Mouse (Mus musculus) heart, embryonic 14.5 days (tissue): ENCODE results near the gene Inpp5d. TPM values are rescaled to one million over a fixed set of nuclear protein-coding genes. Genes with fewer than 3 reads are reported as not detected.

Experiments used
- ATAC-seq: fragments of 200-750 bp; cut with Nextera tagmentation; 2 replicates; pipeline ENCODE4 v1.8.0; 2017; ENCODE audit warnings: low read depth, moderate TSS enrichment; ENCODE audit not compliant: insufficient number of reproducible peaks, insufficient read depth, low FRiP score
- H3K27ac ChIP-seq, 2 experiments: fragments of 200-500 bp in 1 of 2; fragments of 300-500 bp in 1 of 2; sonication (generic) in 1 of 2; replicated peaks in 1 of 2; 2 replicates each; pipeline ENCODE4 v1.5.1; 2012 to 2014; ENCODE audit warnings: low read depth in 2 of 2, low read length in 2 of 2, control low read depth in 1 of 2, mild to moderate bottlenecking in 1 of 2, mixed read lengths in 1 of 2; ENCODE audit not compliant: control insufficient read depth in 1 of 2, insufficient read depth in 1 of 2
- H3K27me3 ChIP-seq: fragments of 300-500 bp; sonication (generic); 2 replicates; pipeline ENCODE4 v1.6.1; 2014; ENCODE audit warnings: mild to moderate bottlenecking, low read length, control low read depth; ENCODE audit not compliant: control insufficient read depth, insufficient read depth
- H3K36me3 ChIP-seq: fragments of 300-500 bp; sonication (generic); 2 replicates; pipeline ENCODE4 v1.6.1; 2014; ENCODE audit warnings: mild to moderate bottlenecking, control low read depth, low read length, mixed read lengths; ENCODE audit not compliant: control insufficient read depth, insufficient read depth
- H3K4me1 ChIP-seq, 2 experiments: fragments of 200-500 bp in 1 of 2; fragments of 300-500 bp in 1 of 2; sonication (generic) in 1 of 2; 2 replicates each; pipeline ENCODE4 v1.6.1; 2012 to 2014; ENCODE audit warnings: low read length in 2 of 2, control low read depth in 1 of 2, mixed read lengths in 1 of 2; ENCODE audit not compliant: control insufficient read depth in 2 of 2, insufficient read depth in 2 of 2
- H3K4me2 ChIP-seq: fragments of 300-500 bp; sonication (generic); 2 replicates; pipeline ENCODE4 v1.6.1; 2014; ENCODE audit warnings: mild to moderate bottlenecking, low read length
- H3K4me3 ChIP-seq, 2 experiments: fragments of 200-500 bp in 1 of 2; fragments of 300-500 bp in 1 of 2; sonication (generic) in 1 of 2; 2 replicates each; pipeline ENCODE4 v1.5.1; 2012 to 2014; ENCODE audit warnings: low read length in 2 of 2, mild to moderate bottlenecking in 2 of 2, control low read depth in 1 of 2, low read depth in 1 of 2, moderate library complexity in 1 of 2; ENCODE audit not compliant: control insufficient read depth in 1 of 2, insufficient read depth in 1 of 2
- H3K9ac ChIP-seq: fragments of 300-500 bp; sonication (generic); 2 replicates; pipeline ENCODE4 v1.6.1; 2014; ENCODE audit warnings: mild to moderate bottlenecking, low read length
- H3K9me3 ChIP-seq: fragments of 300-500 bp; sonication (generic); 2 replicates; pipeline ENCODE4 v1.6.1; 2016; ENCODE audit warnings: low read length, control low read depth; ENCODE audit not compliant: control insufficient read depth
- WGBS: fragments of 180-500 bp; shearing (Covaris S2); extraction: QIAGEN DNeasy Blood & Tissue Kit; methylation state at CpG from one replicate; pipeline ENCODE4 v1.1.7; 2014; 5-methylcytosine and 5-hydroxymethylcytosine counted together
- polyA plus RNA-seq: library from polyadenylated mRNA; unstranded; fragments of >200 nt; fragmentation: Nextera tagmentation; extraction: Ambion mirVana; gene quantifications from 2 replicates; pipeline ENCODE4 v1.2.1, GENCODE M21; 2014

Inpp5d gene
- polyA plus RNA-seq, 1 experiment from 2014 or later, result 7.9 TPM

- WGBS, result 10% methylated on average over 1 of the region's 1 CpGs
- no peak overlapping the region for H3K4me3 ChIP-seq
- H3K27ac ChIP-seq, result no peak overlapping the region
- H3K4me1 ChIP-seq, result peaks cover 7 to 9% of the 10 kb centered on the region in 2 experiments; a peak in 3 of 4 replicates
- ATAC-seq, result no peak
- no peaks in the 10 kb centered on the region for H3K9me3 ChIP-seq
- no peaks in the 10 kb centered on the region for H3K27me3 ChIP-seq
- H3K9ac ChIP-seq, result no peak overlapping the region
- no peak overlapping the region for H3K4me2 ChIP-seq
- H3K36me3 ChIP-seq, result no peaks in the 10 kb centered on the region
Observed at GRCm38 (mm10) chr1:87623977-87624666, 4.0 kb downstream of the Inpp5d start.

GRCm38 (mm10) chr1:87624826-87625225 lies 4.7 kb downstream of the Inpp5d start:
- H3K27me3 ChIP-seq, result no peaks in the 10 kb centered on the region
- no peak overlapping the region for H3K4me3 ChIP-seq
- H3K4me2 ChIP-seq, result no peak overlapping the region
- 93% methylated on average over 2 of the region's 2 CpGs for WGBS
- no peaks in the 10 kb centered on the region for H3K36me3 ChIP-seq
- ATAC-seq, result no peak
- H3K4me1 ChIP-seq, result peaks cover 7 to 8% of the 10 kb centered on the region in 2 experiments; a peak in 3 of 4 replicates
- H3K27ac ChIP-seq, result no peak overlapping the region
- H3K9me3 ChIP-seq, result no peaks in the 10 kb centered on the region
- no peak overlapping the region for H3K9ac ChIP-seq

GRCm38 (mm10) chr1:87625254-87626025 lies 5.3 kb downstream of the Inpp5d start:
- Histone ChIP-seq H3K9me3 (no peaks in the 10 kb centered on the region), H3K27me3 (no peaks in the 10 kb centered on the region), H3K9ac (no peak overlapping the region), H3K36me3 (no peaks in the 10 kb centered on the region), H3K4me1 (peaks cover 7% of the 10 kb centered on the region in 2 experiments; a peak in 3 of 4 replicates), H3K4me2 (no peak overlapping the region), H3K27ac (0 out of 4 replicates have a peak overlapping the region, but pooled peaks of 1 of the 2 experiments have one; percentile 24), H3K4me3 (no peak overlapping the region)
- ATAC-seq, result no peak
- 83% methylated on average over 6 of the region's 6 CpGs for WGBS

- no peaks in the 10 kb centered on the region for H3K27me3 ChIP-seq
- peaks cover 7% of the 10 kb centered on the region in 2 experiments; a peak in 3 of 4 replicates for H3K4me1 ChIP-seq
- H3K4me2 ChIP-seq, result no peak overlapping the region
- H3K4me3 ChIP-seq, result no peak overlapping the region
- no peaks in the 10 kb centered on the region for H3K9me3 ChIP-seq
- H3K27ac ChIP-seq, result peak overlapping the region; percentile 33; a peak in 2 of 4 replicates
- no peaks in the 10 kb centered on the region for H3K36me3 ChIP-seq
- 26% methylated on average over 2 of the region's 2 CpGs for WGBS
- no peak overlapping the region for H3K9ac ChIP-seq
- peak; percentile 84 for ATAC-seq
Observed at GRCm38 (mm10) chr1:87626344-87626743, 6.2 kb downstream of the Inpp5d start.

- Histone ChIP-seq H3K27ac (no peak overlapping the region), H3K9me3 (no peaks in the 10 kb centered on the region), H3K4me1 (peaks cover 3 to 7% of the 10 kb centered on the region in 2 experiments; a peak in 3 of 4 replicates), H3K4me2 (no peak overlapping the region), H3K4me3 (no peak overlapping the region), H3K27me3 (no peaks in the 10 kb centered on the region), H3K36me3 (no peaks in the 10 kb centered on the region), H3K9ac (no peak overlapping the region)
- no peak for ATAC-seq
- WGBS, result 15% methylated on average over 2 of the region's 2 CpGs
Observed at GRCm38 (mm10) chr1:87628085-87628484, 8.0 kb downstream of the Inpp5d start.

GRCm38 (mm10) chr1:87631584-87631983 lies 11.5 kb downstream of the Inpp5d start:
- no peaks in the 10 kb centered on the region for H3K9me3 ChIP-seq
- H3K4me3 ChIP-seq, result no peak overlapping the region
- 58% methylated on average over 10 of the region's 10 CpGs for WGBS
- H3K27me3 ChIP-seq, result no peaks in the 10 kb centered on the region
- peaks cover 2 to 5% of the 10 kb centered on the region in 2 experiments; a peak in 3 of 4 replicates for H3K4me1 ChIP-seq
- no peaks in the 10 kb centered on the region for H3K36me3 ChIP-seq
- no peak for ATAC-seq
- no peak overlapping the region for H3K4me2 ChIP-seq
- no peak overlapping the region for H3K9ac ChIP-seq
- no peak overlapping the region for H3K27ac ChIP-seq

- Histone ChIP-seq H3K27ac (no peak overlapping the region), H3K36me3 (no peaks in the 10 kb centered on the region), H3K27me3 (no peaks in the 10 kb centered on the region), H3K4me3 (no peak overlapping the region), H3K9ac (no peak overlapping the region), H3K4me2 (no peak overlapping the region), H3K4me1 (no peaks in the 10 kb centered on the region; a peak in 1 of 4 replicates), H3K9me3 (no peaks in the 10 kb centered on the region)
- 46% methylated on average over 6 of the region's 6 CpGs for WGBS
- ATAC-seq, result no peak
Observed at GRCm38 (mm10) chr1:87632163-87632562, 12.1 kb downstream of the Inpp5d start.
